In the genomic region with DNA sequence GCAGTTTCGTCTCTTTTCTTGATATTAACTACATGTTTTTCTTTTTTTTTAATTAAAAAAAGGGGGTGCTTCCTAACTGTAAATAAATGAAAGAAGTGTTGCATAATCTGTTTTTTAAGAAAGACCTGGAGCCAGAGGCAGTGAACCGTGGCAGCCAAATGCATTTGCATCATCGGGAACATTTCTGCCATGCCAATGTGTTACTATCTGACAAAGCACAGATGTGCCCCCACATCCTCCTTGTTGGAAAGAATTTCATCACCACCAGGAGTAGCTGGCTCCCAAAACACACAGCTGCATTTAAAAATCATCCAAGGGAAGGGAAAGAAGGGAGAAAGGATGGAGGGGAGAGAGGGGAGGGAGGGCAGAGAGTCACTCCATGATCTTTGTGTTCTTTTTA, we compare ENCODE assay signal across 14 mouse cellular contexts.
DNase-seq lines count a peak whose midpoint lies in the region; ATAC-seq and TF ChIP-seq lines count a peak whose summit lies in the region.
"Had no signal": no experiment of that assay in that cellular context is flagged by ENCODE, and none has a peak within 500 bp of the region (broad histone marks: within the 10 kb centered on the region; RNA-seq: fewer than 3 reads in every experiment).

No protein-coding gene starts in this region.

- no peak for TF ChIP-seq POLR2A in kidney, adult 2 months (IDR thresholded peaks at IDR 0.05; ENCODE audit: low read depth, low read length)

- H3K4me2 ChIP-seq in kidney, embryonic 16.5 days (replicated peaks; ENCODE audit: low read depth, low read length): no peak overlapping the region
- H3K4me2 ChIP-seq in forebrain, embryonic 12.5 days: no peak overlapping the region
- H3K4me2 ChIP-seq: limb, embryonic 12.5 days; lung, embryonic 15.5 days; midbrain, embryonic 12.5 days had no signal

- intact Hi-C loops in gastrocnemius, postnatal 36 days (cut with DNase I): no loop called here

- peak; percentile 77 for DNase-seq in kidney, adult 2 months
- DNase-seq in gastrocnemius, postnatal 36 days: peak; percentile 18
- DNase-seq in kidney, adult 8-10 months: peak; percentile 51 to 57
- DNase-seq in lung, postnatal 10 days: peak; percentile 51
- DNase-seq in layer of hippocampus, postnatal 10 days (ENCODE audit: low spot score in 2 of 2): no peak
- DNase-seq: cerebellum, postnatal 25 days; forebrain, postnatal 0 days had no signal

- no peaks in the 10 kb centered on the region for H3K36me3 ChIP-seq in kidney, adult 2 months (ENCODE audit: control insufficient read depth, insufficient read depth, low read length)
- no peaks in the 10 kb centered on the region for H3K36me3 ChIP-seq in kidney, embryonic 16.5 days (ENCODE audit: insufficient read depth, low read length)
- H3K36me3 ChIP-seq in forebrain, embryonic 12.5 days (replicated peaks): no peaks in the 10 kb centered on the region
- H3K36me3 ChIP-seq: limb, embryonic 12.5 days; lung, embryonic 15.5 days; midbrain, embryonic 12.5 days had no signal

- H3K9me3 ChIP-seq in kidney, embryonic 16.5 days (ENCODE audit: low read length): no peaks in the 10 kb centered on the region
- no peaks in the 10 kb centered on the region for H3K9me3 ChIP-seq in forebrain, embryonic 12.5 days
- H3K9me3 ChIP-seq: limb, embryonic 12.5 days; lung, embryonic 15.5 days; midbrain, embryonic 12.5 days had no signal

- peaks cover 10% of the 10 kb centered on the region; the same call in 1 of the 2 replicates for H3K4me1 ChIP-seq in kidney, adult 2 months (ENCODE audit: control insufficient read depth, insufficient read depth, low read length)
- H3K4me1 ChIP-seq in kidney, embryonic 16.5 days (ENCODE audit: insufficient read depth, low read length): no peaks in the 10 kb centered on the region
- H3K4me1 ChIP-seq in forebrain, embryonic 12.5 days: no peaks in the 10 kb centered on the region
- H3K4me1 ChIP-seq: lung, embryonic 15.5 days; midbrain, embryonic 12.5 days had no signal

- WGBS in kidney, adult 2 months: 38% methylated on average over 3 of the region's 3 CpGs
- 44% methylated on average over 3 of the region's 3 CpGs for WGBS in kidney, embryonic 16.5 days
- WGBS in forebrain, embryonic 12.5 days: 77% methylated on average over 3 of the region's 3 CpGs

- H3K27ac ChIP-seq in kidney, adult 2 months (ENCODE audit: insufficient read depth, low read depth, low read length): no peak overlapping the region; the same call in 1 of the 2 replicates
- no peak overlapping the region for H3K27ac ChIP-seq in kidney, embryonic 16.5 days (ENCODE audit: low read length)
- H3K27ac ChIP-seq in forebrain, embryonic 12.5 days: no peak overlapping the region
- H3K27ac ChIP-seq: limb, embryonic 12.5 days; lung, embryonic 15.5 days; midbrain, embryonic 12.5 days had no signal

- no peak for TF ChIP-seq CTCF in kidney, adult 2 months (conservative IDR thresholded peaks at IDR 0.05; ENCODE audit: insufficient read depth, insufficient read length, low read depth, low read length)

- no peak overlapping the region for H3K9ac ChIP-seq in kidney, embryonic 16.5 days (replicated peaks; ENCODE audit: low read length)
- H3K9ac ChIP-seq in forebrain, embryonic 12.5 days: no peak overlapping the region
- H3K9ac ChIP-seq: forebrain, postnatal 0 days; limb, embryonic 12.5 days; lung, embryonic 15.5 days; midbrain, embryonic 12.5 days had no signal

- no peak for ATAC-seq in kidney, embryonic 16.5 days (ENCODE audit: low FRiP score, low TSS enrichment)
- ATAC-seq in inflammation-experienced regulatory T-cells, adult 6 months: no peak
- no peak for ATAC-seq in forebrain, embryonic 12.5 days (ENCODE audit: low FRiP score)
- ATAC-seq: CD4-positive, CD25-positive, alpha-beta regulatory T cell, adult 4 months; forebrain, postnatal 0 days had no signal

- no peak overlapping the region for H3K4me3 ChIP-seq in kidney, adult 2 months (ENCODE audit: insufficient read depth, low read depth, low read length)
- H3K4me3 ChIP-seq in kidney, embryonic 16.5 days (ENCODE audit: low read length): no peak overlapping the region
- no peak overlapping the region for H3K4me3 ChIP-seq in forebrain, embryonic 12.5 days (replicated peaks)
- H3K4me3 ChIP-seq: limb, embryonic 12.5 days; lung, embryonic 15.5 days; midbrain, embryonic 12.5 days had no signal

- H3K27me3 ChIP-seq in kidney, adult 2 months (replicated peaks; ENCODE audit: control insufficient read depth, insufficient read depth, low read length): no peaks in the 10 kb centered on the region; the same call in 1 of the 2 replicates
- no peaks in the 10 kb centered on the region for H3K27me3 ChIP-seq in kidney, embryonic 16.5 days (ENCODE audit: insufficient read depth, low read length)
- H3K27me3 ChIP-seq in forebrain, embryonic 12.5 days: no peaks in the 10 kb centered on the region
- H3K27me3 ChIP-seq: limb, embryonic 12.5 days; lung, embryonic 15.5 days; midbrain, embryonic 12.5 days had no signal

Comparison
In these comparisons a context has a peak if more than half of its experiments do, and no peak if none do; other contexts are left out.
1. DNase-seq: peak in kidney, adult 2 months (single experiment), gastrocnemius, postnatal 36 days (2 of 2), kidney, adult 8-10 months (2 of 2) and lung, postnatal 10 days (single experiment); none in layer of hippocampus, postnatal 10 days (0 of 2).